Mouse (Mus musculus): ENCODE results near the gene Gabbr2. TPM values are rescaled to one million over a fixed set of nuclear protein-coding genes. Genes with fewer than 3 reads are reported as not detected.

The Gabbr2 gene
- total RNA-seq, 2 experiments from 2014 or later = not detected

GRCm38 (mm10) chr4:46731590-46731989, 260.1 kb downstream of the Gabbr2 start:
- no peak for ATAC-seq (replicated peaks; ENCODE audit: poor library complexity, severe bottlenecking)

- ATAC-seq (replicated peaks; ENCODE audit: poor library complexity, severe bottlenecking) = no peak
Observed at GRCm38 (mm10) chr4:46729306-46730042, 262.2 kb downstream of the Gabbr2 start.

- no peak for ATAC-seq (replicated peaks; ENCODE audit: poor library complexity, severe bottlenecking)
Observed at GRCm38 (mm10) chr4:46728231-46728630, 263.4 kb downstream of the Gabbr2 start.

DNA sequence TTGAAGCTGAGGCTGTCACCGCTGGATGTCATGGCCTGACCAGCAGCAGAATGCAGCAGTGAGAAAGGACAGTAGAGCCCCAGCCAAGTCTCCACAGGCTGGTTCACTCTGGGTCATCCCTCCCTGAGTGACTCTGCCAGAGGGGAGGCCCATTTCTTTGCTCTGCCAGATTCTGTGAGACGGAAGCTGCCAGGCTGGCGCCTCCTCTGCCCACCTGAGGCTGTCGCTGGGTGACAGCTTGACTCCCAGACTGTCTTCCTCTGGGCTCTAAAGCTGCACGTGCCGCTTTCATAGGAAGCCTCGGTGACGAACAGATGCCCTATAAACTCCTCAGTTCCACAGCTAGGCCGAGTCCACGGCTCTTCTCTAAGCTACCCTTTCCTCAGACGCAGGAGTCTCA, 264.5 kb downstream of the Gabbr2 start:
- ATAC-seq (replicated peaks; ENCODE audit: poor library complexity, severe bottlenecking) = no peak

GRCm38 (mm10) chr4:46720821-46721557, 270.7 kb downstream of the Gabbr2 start:
- no peak for ATAC-seq (replicated peaks; ENCODE audit: poor library complexity, severe bottlenecking)

DNA sequence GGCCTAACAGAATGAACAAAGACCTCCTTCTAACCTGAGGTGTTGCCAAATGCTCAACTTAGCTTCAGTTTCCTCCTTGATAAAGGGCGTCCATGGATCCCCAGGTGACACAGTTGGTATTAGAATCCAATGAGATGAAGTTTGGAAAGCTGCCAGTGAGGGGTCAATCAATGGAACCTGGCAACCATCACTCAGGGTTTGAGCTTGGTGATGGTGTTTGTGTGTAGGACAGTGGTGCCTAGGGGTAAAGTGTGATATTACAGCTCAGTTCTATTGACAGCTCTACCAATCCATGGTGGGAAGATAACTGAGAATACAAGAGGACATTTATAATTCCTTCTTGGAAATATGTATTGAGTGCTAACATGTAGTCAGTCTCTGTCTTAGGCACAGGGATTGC, 271.6 kb downstream of the Gabbr2 start:
- ATAC-seq (replicated peaks; ENCODE audit: poor library complexity, severe bottlenecking) = no peak

- ATAC-seq (replicated peaks; ENCODE audit: poor library complexity, severe bottlenecking) = no peak
Observed at GRCm38 (mm10) chr4:46718624-46719023, 273.0 kb downstream of the Gabbr2 start.

DNA sequence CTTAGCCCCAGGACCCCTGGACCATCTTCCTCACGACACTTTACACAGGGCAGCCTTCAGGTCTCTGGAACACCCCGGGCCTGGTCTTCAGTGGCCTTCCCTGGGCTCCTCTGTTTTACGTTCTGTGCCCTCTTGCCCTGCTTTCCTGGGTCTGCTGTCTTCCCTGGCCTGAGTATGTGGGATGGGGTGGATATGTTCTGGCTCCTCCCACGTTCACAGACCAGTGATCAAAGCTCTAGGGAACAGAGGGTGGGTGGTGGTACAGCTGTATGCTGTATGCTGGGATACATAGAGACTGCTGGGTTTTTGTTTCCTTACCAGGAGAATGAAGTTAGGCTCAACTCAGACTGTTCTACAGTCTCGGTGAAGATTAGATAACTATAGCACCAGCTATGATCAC, 274.5 kb downstream of the Gabbr2 start:
- ATAC-seq (replicated peaks; ENCODE audit: poor library complexity, severe bottlenecking) = no peak

GRCm38 (mm10) chr4:46716361-46716760, 275.3 kb downstream of the Gabbr2 start:
- ATAC-seq (replicated peaks; ENCODE audit: poor library complexity, severe bottlenecking) = no peak

DNA sequence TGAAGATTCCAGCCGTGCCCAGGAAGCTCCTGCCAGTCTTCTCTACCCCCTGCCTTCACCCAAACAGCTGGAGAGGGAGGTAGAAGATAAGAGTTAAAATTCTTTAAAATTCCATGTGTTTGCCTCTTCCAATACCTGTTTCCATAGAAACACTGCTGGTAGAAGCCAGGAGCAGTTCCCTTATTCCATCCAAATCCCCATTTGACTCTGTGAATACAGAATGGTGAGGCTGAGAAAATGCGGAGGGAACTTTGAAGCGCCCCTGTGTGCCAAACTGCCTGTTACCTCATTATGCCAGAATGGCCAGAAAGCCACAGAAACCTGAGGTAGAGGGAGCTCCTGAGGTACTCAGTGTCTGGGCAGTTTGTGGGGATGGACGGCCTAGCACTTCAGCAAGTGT, 281.1 kb downstream of the Gabbr2 start:
- ATAC-seq (replicated peaks; ENCODE audit: poor library complexity, severe bottlenecking) = no peak

- ATAC-seq (replicated peaks; ENCODE audit: poor library complexity, severe bottlenecking) = no peak
Observed at GRCm38 (mm10) chr4:46710018-46710417, 281.7 kb downstream of the Gabbr2 start.

- no peak for ATAC-seq (replicated peaks; ENCODE audit: poor library complexity, severe bottlenecking)
Observed at GRCm38 (mm10) chr4:46709492-46709891, 282.2 kb downstream of the Gabbr2 start.

DNA sequence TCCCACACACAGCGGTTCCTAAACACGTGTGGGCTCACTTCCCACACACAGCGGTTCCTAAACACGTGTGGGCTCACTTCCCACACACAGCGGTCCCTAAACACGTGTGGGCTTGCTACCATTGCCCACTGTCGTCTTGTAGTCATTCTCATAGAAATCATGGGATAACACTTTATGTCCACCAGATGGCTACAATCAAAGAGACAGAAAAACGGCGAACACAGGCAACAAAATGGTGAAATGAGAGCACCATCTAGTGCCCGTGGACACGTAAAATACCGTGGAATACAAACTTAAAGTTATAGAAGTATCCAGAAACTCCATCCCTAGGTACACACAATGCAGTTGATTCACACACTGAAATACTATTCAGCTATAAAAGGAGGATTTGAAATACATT, 285.9 kb downstream of the Gabbr2 start:
- no peak for ATAC-seq (replicated peaks; ENCODE audit: poor library complexity, severe bottlenecking)

DNA sequence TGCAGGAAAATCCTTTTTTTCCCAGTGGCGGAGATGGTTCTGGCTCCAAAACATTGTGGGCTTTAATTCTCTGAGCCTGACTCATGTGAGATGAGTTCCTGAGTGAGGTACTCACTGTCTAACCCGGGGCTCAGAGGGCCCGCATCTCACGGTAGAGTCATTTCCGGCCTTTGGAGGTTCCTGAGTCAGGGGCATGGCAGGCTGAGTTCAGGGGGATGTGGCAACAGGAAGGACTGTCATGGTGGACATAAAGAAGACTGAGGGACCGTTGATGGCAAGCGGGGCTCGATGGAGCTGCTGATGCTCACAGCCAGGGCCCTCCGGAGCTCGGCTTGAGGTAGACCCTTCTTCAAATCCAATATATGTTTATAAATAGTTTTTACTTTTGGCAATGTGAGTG, 288.5 kb downstream of the Gabbr2 start:
- ATAC-seq (replicated peaks; ENCODE audit: poor library complexity, severe bottlenecking) = no peak

- no peak for ATAC-seq (replicated peaks; ENCODE audit: poor library complexity, severe bottlenecking)
Observed at GRCm38 (mm10) chr4:46700223-46700651, 291.4 kb downstream of the Gabbr2 start.

DNA sequence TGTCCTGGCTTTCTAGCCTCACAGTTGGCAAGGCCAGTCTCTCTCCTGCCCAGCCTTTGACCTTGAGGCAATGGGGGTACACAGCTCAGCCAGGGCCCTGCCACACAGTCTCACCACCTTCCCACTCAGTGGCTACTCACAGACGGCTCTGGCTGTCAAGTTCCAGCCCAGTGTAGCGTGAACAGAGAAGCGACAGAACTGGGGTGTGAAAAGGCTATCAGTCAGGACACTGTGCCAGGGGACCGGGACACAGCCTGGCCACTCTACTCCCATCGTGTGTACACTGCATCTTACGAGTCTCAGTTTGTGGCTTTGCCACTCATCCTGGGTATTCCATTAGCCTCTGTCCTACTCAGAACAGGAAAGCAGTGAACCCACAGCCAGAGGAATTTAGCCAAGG, 295.2 kb downstream of the Gabbr2 start:
- no peak for ATAC-seq (replicated peaks; ENCODE audit: poor library complexity, severe bottlenecking)

DNA sequence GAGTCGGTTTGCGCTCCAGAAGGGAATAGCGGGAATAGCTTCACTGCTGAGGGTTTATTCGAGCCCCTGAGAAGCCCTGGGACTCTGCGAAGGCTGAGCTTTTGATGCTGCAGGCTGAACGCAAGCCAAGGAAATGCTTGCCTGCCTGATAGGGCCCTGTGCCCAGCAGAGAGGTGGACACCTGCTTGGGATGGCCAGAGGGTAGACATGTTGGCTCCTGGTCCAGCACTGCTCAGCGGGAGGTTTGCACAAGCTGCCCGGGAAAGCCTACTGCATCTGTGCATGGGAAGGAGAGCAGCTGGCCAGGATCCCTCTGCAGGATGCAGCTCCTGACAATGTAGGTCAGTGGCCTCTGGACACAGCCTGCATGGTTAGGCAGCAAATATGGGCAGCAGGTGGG, 301.1 kb downstream of the Gabbr2 start:
- ATAC-seq (replicated peaks; ENCODE audit: poor library complexity, severe bottlenecking) = no peak

DNA sequence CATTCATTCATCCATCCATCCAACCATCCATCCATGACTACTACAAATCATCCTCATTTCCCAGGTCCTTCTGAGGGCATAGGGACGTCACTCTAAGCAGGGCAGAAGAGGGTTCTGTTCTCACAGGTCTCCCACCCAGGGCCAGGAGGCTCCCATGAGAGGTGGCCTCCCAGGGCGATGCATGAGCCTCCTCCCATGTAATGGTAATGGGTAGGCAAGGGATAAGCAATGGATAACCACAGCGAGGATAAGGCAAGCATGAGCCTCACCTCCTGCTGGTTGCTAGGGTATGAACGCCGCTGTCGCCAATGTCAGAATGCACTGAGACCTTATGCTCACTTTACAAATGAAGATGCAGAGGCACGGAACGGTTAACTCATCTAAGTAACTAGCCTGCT, 301.7 kb downstream of the Gabbr2 start:
- ATAC-seq (replicated peaks; ENCODE audit: poor library complexity, severe bottlenecking) = no peak

DNA sequence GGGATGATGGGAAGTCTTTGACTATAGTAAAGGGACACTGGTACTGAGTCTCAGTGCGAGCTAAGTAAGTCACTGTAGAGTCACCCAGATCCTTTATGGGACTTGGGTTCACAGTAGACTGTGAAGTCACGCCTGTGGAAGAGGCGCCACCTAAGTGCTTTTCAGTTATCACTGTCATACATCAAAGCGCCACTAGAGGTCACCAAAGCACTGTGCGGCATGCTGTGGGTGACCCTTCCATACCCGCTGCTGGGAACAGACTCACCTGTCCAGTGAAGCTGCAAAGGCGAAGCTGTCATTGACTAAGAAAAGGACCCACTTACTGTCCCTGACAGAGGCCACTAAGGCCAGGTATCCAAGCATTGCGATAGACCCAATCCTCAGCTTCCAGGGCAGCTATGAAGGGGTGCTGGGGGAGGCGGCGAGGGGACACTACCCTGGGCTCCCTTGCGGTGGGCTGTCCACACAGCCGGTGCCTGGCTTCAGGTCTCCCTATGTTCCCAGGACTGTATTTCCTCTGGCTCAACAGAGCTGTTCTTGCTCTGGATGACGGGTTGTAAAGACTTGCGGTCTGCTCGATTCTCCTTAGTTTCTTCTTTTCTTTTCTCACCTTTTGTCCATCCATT, 302.2 kb downstream of the Gabbr2 start:
- peak; percentile 82 for ATAC-seq (replicated peaks; ENCODE audit: poor library complexity, severe bottlenecking)

DNA sequence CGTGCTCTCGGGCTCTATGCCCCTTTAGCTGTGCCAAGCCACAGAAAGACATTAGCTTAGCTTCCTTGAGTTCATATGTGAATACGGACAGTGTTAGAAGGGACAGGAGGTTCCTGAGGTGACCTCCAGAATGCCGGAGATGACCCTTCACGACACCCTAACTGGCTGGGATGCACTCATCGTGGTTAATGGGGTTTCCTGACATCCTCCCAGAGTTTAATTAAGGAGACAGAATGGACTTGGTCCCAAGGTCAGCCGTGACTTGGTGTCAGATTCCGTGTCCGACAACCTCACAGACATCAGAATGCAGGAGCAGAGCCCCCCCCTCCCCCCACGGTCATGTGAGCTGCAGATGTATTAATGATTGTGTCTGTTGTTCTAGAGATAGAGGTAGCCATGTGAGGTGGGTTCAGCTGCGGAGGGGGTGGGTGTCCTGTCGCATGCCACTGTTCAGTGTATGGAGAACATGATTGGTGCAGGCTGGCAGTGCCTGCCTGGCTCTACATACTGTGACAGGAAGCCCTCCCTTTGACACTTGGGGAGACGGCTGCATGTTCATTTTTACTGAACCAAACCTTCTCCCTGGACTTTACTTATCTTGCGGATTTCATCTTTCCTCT, 303.4 kb downstream of the Gabbr2 start:
- no peak for ATAC-seq (replicated peaks; ENCODE audit: poor library complexity, severe bottlenecking)

DNA sequence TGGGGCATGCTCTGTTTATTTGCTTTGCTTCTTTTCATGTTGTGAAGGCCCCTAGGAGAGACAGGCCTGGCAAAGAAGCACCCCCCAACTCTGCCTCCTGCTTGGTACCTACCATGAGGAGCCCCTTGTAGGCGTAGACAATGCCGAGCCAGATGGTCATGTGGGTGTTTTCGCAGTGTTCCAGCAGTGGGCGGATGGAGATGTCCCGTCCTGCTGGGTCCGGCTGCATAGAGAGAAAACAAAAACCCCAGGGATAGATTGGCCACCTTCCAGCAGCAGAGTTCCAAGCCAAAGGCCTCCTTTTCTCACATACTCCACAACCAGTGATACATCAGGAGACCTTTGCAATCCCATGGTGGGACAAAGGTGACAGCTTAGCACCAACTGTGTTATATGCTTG, 307.5 kb downstream of the Gabbr2 start:
- no peak for ATAC-seq (replicated peaks; ENCODE audit: poor library complexity, severe bottlenecking)
